Mouse (Mus musculus) neural tube, embryonic 12.5 days (tissue): ENCODE data around the gene Ufc1. TPM values are rescaled to one million over a fixed set of nuclear protein-coding genes. Genes with fewer than 3 reads are reported as not detected.
A peak's percentile ranks its signal among the peaks of the same experiment; 100 is the strongest.

Experiments used
- ATAC-seq: fragments of 200-750 bp; cut with Nextera tagmentation; 2 replicates; pipeline ENCODE4 v1.8.0; 2017; ENCODE audit warnings: low read depth, mild to moderate bottlenecking, moderate TSS enrichment, moderate library complexity; ENCODE audit not compliant: low FRiP score
- H3K27ac ChIP-seq: fragments of 300-500 bp; sonication (generic); 2 replicates; pipeline ENCODE4 v1.5.1; 2016
- H3K27me3 ChIP-seq: fragments of 300-500 bp; sonication (generic); replicated peaks from 2 replicates; pipeline ENCODE4 v1.6.1; 2016; ENCODE audit warnings: mild to moderate bottlenecking
- H3K36me3 ChIP-seq: fragments of 300-500 bp; sonication (generic); 2 replicates; pipeline ENCODE4 v1.6.1; 2016; ENCODE audit warnings: mild to moderate bottlenecking
- H3K4me1 ChIP-seq: fragments of 300-500 bp; sonication (generic); 2 replicates; pipeline ENCODE4 v1.6.1; 2016
- H3K4me2 ChIP-seq: fragments of 300-500 bp; sonication (generic); replicated peaks from 2 replicates; pipeline ENCODE4 v1.6.1; 2016; ENCODE audit warnings: mild to moderate bottlenecking
- H3K4me3 ChIP-seq: fragments of 300-500 bp; sonication (generic); 2 replicates; pipeline ENCODE4 v1.5.1; 2016
- H3K9ac ChIP-seq: fragments of 300-500 bp; sonication (generic); 2 replicates; pipeline ENCODE4 v1.6.1; 2016; ENCODE audit warnings: mild to moderate bottlenecking
- H3K9me3 ChIP-seq: fragments of 300-500 bp; sonication (generic); 2 replicates; pipeline ENCODE4 v1.6.1; 2016; ENCODE audit warnings: mild to moderate bottlenecking
- WGBS: fragments of 180-500 bp; shearing (Covaris S2); methylation state at CpG from one replicate; pipeline ENCODE4 v1.1.7; 2016; 5-methylcytosine and 5-hydroxymethylcytosine counted together
- polyA plus RNA-seq: library from polyadenylated mRNA; unstranded; fragments of >200 nt; fragmentation: Nextera tagmentation; extraction: Ambion mirVana; gene quantifications from 2 replicates; pipeline ENCODE4 v1.2.1, GENCODE M21; 2016

Ufc1 gene
- polyA plus RNA-seq, 1 experiment from 2014 or later = 105 TPM

DNA sequence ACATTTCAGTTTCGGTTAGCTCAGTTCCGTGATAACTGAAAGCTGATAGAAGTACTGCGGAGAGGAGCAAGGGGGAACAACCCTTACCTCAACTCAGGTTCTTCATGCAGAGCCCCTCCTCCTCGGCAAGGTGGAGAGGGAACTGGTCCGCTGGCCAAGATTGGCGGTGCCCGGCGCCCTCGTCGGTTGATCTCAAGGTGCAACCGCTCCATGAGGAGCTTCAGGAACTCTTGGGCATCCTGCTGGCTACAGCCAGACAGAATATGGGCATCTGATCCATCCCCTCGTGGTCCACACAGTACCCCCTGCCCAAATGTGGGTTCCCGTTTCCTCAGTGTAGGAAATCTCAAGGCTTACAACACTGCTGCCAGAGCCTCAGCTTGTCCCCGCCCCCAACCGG is 10.3 kb downstream of the Ufc1 start:
- WGBS = 92% methylated on average over 15 of the region's 15 CpGs
- Histone ChIP-seq H3K9me3 (no peaks in the 10 kb centered on the region), H3K27me3 (no peaks in the 10 kb centered on the region), H3K27ac (no peak overlapping the region), H3K36me3 (peaks cover 46% of the 10 kb centered on the region), H3K4me3 (no peak overlapping the region), H3K9ac (no peak overlapping the region), H3K4me1 (peaks cover 41% of the 10 kb centered on the region), H3K4me2 (no peak overlapping the region)
- no peak for ATAC-seq

DNA sequence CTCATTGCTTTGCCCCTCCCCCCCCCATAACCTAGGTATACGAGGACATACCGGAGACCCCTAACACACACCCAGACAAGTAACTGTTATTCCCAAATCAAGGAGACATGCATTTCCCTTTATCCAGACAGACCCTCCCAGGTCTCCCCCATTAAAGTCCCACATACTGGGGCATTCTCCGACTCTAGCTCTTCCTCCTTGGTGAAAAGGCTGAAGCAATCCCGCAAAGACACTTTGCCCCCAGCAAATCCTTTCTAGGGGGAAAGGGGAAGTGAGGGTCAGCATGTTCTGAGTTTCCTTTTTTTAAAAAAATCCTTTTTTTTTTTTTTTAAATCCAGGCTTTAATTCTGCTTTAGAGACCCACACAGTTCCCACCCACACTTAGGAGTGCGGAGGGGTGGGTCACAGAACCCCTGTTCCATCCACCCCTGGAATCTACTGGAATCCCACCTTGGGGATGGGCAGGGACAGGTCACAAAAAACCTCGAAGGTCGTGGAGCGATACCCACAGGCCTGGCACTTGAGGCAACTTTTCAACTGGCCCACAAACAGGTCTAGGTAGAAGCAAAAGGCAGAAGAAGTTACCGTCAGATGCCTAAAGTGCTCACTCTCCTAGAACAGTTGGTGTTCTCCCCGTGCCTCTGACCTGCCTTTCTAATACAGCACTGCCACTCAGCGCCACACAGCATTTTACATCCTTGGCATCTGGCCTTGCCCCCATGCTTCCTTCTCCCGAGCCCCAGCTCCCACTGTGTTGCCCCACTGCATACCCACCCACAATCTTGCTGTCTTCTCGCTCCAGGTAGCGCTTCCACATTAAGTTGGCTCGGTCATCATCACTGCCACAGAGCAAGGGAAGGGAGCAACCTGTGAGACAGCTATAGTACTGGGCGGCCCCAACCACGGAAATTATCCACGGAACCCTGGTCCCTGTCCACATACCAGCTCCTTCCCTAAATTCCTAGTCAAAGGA is 11.3 kb downstream of the Ufc1 start:
- no peak for ATAC-seq
- peaks cover 43% of the 10 kb centered on the region for H3K4me1 ChIP-seq
- H3K4me3 ChIP-seq = no peak overlapping the region
- H3K27ac ChIP-seq = no peak overlapping the region
- 91% methylated on average over 18 of the region's 18 CpGs for WGBS
- H3K4me2 ChIP-seq = no peak overlapping the region
- H3K9ac ChIP-seq = no peak overlapping the region
- H3K36me3 ChIP-seq = peaks cover 43% of the 10 kb centered on the region
- no peaks in the 10 kb centered on the region for H3K27me3 ChIP-seq
- no peaks in the 10 kb centered on the region for H3K9me3 ChIP-seq

DNA sequence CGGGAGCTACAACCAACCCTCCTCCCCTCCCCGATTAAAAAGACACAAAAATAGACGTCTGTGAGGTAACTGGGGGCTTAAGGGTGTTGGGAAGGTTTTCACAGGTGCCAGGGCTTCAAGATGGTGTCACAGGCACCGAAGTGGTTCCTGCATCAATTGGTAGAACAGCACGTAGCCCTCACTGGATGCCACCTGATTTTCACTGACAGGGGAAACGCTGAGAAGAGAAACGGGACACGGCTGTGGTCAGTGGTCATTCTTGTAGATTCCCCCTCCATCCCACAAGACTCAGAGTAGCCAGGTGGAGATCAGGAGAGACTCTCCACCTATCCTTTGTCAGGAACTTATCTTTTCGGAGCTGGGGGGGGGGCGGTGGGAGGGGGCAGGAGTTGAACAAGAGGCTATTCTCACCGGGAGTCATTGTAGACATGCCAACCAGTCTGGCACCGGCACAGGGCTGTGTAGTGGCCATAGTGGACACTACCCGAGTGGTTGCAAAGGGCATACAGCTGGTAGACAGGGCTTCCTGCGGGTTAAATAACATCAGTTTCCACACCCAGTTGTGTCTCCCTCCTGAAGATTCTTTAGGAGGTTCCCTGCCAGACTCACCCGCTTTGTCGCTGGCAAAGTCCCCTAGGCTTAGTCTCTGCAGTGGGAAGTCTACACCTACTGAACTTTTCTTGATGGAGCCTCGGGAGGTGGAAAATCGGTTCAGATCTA is 12.6 kb downstream of the Ufc1 start:
- H3K27ac ChIP-seq = no peak overlapping the region
- peaks cover 52% of the 10 kb centered on the region for H3K36me3 ChIP-seq
- peaks cover 38% of the 10 kb centered on the region for H3K4me1 ChIP-seq
- no peaks in the 10 kb centered on the region for H3K9me3 ChIP-seq
- no peaks in the 10 kb centered on the region for H3K27me3 ChIP-seq
- no peak for ATAC-seq
- no peak overlapping the region for H3K4me3 ChIP-seq
- peak overlapping the region; percentile 76; the same call in 1 of the 2 replicates for H3K4me2 ChIP-seq
- H3K9ac ChIP-seq = no peak overlapping the region
- 80% methylated on average over 18 of the region's 18 CpGs for WGBS

DNA sequence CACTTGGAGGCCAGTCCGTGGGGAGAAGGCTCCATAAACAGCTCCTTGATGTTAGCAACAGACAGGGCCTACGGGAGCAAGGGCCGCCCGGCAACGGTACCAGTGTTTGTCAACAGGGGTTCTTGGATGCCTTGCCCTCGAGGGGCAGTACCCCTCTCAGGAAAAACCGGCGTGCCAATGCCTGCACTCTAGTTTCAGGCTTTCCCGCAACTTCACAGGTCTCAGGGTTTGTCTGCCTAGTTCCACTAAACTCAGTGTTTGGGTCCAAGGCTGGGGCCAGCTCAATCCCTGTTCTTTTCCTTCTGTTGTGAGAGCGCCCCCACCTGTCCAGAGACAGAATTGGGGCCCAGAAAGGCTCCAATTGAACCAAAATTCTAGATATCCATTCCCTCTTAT is 13.3 kb downstream of the Ufc1 start:
- 1% methylated on average over 10 of the region's 10 CpGs for WGBS
- Histone ChIP-seq H3K36me3 (peaks cover 59% of the 10 kb centered on the region), H3K27me3 (no peaks in the 10 kb centered on the region)

DNA sequence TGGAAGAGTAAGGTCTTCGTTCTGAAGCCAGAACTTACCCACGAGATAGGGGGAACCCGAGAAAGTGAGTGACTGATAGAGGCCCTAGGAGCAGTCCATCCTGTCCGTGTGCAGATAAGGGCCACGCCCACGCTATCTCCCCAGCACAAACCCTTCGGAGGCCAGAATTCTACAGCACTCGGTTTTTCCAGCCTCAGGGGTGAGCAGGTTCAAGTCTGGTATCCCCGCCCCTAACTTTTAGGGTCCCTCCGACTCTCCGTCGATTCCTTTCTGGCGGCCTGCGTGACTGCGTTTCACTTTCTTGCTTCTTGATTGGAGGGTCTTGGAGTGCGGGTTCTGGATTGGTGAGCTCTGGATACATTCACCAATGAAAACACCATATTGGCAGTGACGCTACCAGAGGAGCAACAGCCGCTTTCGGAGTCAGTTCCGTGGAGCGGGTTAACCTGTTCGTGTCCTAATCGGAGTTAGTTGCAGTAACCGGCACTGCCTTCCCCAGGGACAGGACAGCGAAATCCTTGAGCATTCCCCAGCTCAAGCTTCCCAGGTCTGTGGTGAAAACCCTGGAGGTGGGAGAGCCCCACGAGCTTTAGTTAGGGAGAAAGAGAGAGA is 13.8 kb downstream of the Ufc1 start, which contains the start of gene Ppox:
Gene Ppox, minus strand, starts transcription at position 271 of the 612 bp plus-strand sequence.
- H3K4me3 ChIP-seq = peak within 1 kb of the TSS; percentile 52
- no peaks in the 10 kb centered on the region for H3K27me3 ChIP-seq
- peaks cover 27% of the 10 kb centered on the region for H3K4me1 ChIP-seq
- peak; percentile 98 for ATAC-seq
- peaks cover 59% of the 10 kb centered on the region for H3K36me3 ChIP-seq
- no peaks in the 10 kb centered on the region for H3K9me3 ChIP-seq
- peak within 1 kb of the TSS; percentile 76 for H3K4me2 ChIP-seq
- under 1% methylated on average over 26 of the region's 26 CpGs for WGBS
- H3K27ac ChIP-seq = peak within 1 kb of the TSS; percentile 59
- peak within 1 kb of the TSS; percentile 66 for H3K9ac ChIP-seq

More for the DNA sequence above, 13.3 kb downstream of the Ufc1 start:
- Histone ChIP-seq H3K9ac (peak overlapping the region; percentile 54), H3K4me1 (peaks cover 31% of the 10 kb centered on the region), H3K4me2 (peak overlapping the region; percentile 76), H3K4me3 (peak overlapping the region; percentile 41), H3K9me3 (no peaks in the 10 kb centered on the region), H3K27ac (peak overlapping the region; percentile 59)
- ATAC-seq = peak; percentile 52

DNA sequence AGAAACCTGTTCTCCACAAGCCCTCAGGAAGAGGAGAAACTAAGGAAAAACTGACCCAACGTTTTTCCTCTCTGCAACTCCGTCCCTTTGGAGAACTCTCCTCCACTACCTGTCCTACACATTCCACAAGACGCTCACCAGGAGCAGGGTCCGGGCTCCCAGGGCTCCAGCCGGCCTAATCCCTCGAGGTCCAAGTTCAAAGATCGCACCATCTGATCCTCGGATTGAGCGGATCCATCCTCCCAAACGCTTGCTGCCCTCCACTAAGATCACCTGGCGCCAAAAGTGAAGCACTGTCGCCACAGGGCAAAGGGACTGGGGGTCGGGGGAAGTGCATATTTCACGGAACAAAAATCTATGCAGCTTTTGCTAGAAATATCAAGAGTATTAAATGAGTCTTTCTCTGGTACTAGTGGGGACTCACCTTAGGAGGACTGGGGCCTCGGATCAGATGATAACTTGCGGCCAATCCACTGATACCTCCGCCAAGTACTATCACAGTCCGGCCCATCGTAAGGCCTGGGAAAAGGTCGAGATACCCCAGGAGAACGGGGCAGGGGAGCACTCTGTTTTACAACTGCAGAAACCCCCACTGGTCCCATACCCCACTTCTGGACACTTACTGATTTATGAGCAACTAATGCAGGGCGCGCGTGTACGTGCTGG is 14.4 kb downstream of the Ufc1 start:
- Histone ChIP-seq H3K27me3 (no peaks in the 10 kb centered on the region), H3K9me3 (no peaks in the 10 kb centered on the region), H3K4me2 (peak overlapping the region; percentile 76), H3K9ac (peak overlapping the region; percentile 66), H3K4me1 (peaks cover 27% of the 10 kb centered on the region), H3K36me3 (peaks cover 59% of the 10 kb centered on the region), H3K4me3 (peak overlapping the region; percentile 52), H3K27ac (no peak overlapping the region; the same call in 1 of the 2 replicates)
- ATAC-seq = no peak; the same call in 1 of the 2 replicates
- WGBS = 1% methylated on average over 25 of the region's 25 CpGs

DNA sequence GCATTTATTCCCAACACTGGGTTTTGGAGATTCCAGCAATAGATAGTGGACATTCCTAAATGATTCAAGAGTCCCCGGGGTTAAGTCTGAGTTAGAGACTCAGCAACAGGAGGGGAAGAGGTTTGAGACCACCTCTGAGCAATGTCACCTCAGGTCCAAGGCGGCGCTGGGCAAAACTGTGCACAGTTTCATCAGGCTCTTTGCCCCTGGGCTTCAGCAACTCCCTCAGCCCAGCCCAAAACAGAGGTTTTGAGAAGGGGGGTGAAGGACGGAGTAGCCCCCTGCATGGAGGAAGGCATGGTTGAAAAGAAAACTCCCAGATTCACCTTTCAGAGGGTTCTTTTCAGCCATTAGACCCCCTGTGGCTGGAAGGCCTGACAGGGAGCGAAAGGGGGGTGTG is 15.1 kb downstream of the Ufc1 start:
- no peak for ATAC-seq
- Histone ChIP-seq H3K4me1 (peaks cover 27% of the 10 kb centered on the region), H3K36me3 (peaks cover 59% of the 10 kb centered on the region), H3K27ac (no peak overlapping the region), H3K4me2 (peak overlapping the region; percentile 76), H3K9ac (peak overlapping the region; percentile 66), H3K27me3 (no peaks in the 10 kb centered on the region), H3K9me3 (no peaks in the 10 kb centered on the region), H3K4me3 (peak overlapping the region; percentile 52)
- WGBS = 59% methylated on average over 5 of the region's 5 CpGs

DNA sequence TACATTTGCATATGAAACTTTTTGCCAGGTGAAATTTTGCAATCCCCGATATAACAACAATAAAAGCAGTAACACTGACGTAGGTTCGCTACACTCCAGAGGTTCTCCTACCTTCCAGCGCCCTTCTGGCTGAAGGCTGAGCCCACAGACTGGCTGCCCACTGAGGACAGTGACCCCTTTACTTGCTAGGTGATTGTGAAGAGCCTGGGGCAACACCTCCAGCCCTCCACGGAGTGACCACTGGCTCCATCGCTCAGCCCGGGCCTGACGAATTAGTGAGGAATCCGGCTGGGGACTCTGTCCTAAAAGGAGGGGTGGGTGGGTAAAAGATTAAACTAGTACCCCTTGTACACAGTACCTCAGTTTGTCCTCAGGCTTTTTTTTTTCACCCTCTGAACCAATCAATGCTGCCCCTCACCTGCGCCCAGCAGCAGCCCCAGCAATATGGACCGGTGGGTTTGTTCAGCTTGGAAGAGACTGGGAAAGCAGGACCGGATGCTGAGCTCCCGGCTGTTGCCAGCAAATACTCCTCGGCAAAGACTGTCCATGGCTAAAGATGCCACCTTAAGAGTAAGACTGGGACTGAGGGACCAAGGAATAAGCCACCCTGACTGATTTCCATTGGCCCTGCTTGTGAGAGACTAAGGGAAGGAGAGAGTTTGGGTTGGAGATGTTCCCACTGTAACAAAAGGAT is 15.7 kb downstream of the Ufc1 start:
- 88% methylated on average over 14 of the region's 14 CpGs for WGBS
- Histone ChIP-seq H3K27me3 (no peaks in the 10 kb centered on the region), H3K27ac (no peak overlapping the region), H3K36me3 (peaks cover 60% of the 10 kb centered on the region), H3K4me3 (no peak overlapping the region), H3K9me3 (no peaks in the 10 kb centered on the region), H3K4me1 (peaks cover 27% of the 10 kb centered on the region), H3K4me2 (peak overlapping the region; percentile 76), H3K9ac (no peak overlapping the region)
- no peak for ATAC-seq

DNA sequence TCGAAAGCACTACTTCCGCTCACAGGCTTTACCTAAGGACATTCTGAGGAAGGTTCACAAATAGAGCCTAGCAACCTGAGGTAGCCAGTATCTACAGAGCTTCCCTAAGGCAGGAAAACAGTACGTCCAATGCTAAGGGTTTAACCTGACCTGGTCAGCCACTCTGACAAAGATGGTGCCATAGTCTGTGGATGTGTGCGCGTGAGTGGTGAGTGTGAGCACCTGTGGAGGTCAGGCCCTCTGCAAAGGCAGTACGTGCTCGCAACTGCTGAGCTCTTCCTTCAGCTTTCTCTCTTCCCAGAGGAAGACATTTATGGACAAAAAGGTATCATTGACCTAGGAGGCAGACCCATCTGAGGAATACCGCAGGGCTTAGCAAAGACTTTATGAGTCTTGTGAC is 16.4 kb downstream of the Ufc1 start:
- no peaks in the 10 kb centered on the region for H3K27me3 ChIP-seq
- no peak overlapping the region for H3K27ac ChIP-seq
- H3K36me3 ChIP-seq = peaks cover 60% of the 10 kb centered on the region
- H3K9me3 ChIP-seq = no peaks in the 10 kb centered on the region
- no peak overlapping the region for H3K4me2 ChIP-seq
- no peak overlapping the region for H3K9ac ChIP-seq
- H3K4me3 ChIP-seq = no peak overlapping the region
- H3K4me1 ChIP-seq = peaks cover 27% of the 10 kb centered on the region
- no peak for ATAC-seq
- 91% methylated on average over 8 of the region's 8 CpGs for whole genome bisulfite sequencing

DNA sequence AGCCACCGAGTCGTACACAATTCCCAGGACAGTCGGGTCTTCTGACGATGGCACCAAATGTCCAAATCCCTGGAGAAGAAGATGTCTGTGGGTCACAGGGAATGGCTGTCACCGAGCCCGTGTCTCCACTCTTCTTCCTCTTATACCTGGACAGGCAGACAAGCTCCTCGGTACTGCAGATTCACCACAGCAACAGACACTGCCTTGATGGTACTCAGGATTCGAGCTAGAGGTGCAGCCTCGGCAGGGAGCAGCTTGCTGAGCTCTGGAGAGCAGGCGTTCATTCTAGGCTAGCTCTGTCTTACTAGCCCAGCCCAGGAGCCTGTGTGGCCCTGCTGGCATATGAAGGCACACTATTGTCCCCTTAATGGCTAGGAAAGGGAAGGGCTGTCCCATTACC is 17.1 kb downstream of the Ufc1 start:
- ATAC-seq = no peak
- Histone ChIP-seq H3K4me2 (no peak overlapping the region), H3K4me3 (no peak overlapping the region), H3K9ac (no peak overlapping the region), H3K36me3 (peaks cover 63% of the 10 kb centered on the region), H3K9me3 (no peaks in the 10 kb centered on the region), H3K27ac (no peak overlapping the region), H3K4me1 (peaks cover 27% of the 10 kb centered on the region), H3K27me3 (no peaks in the 10 kb centered on the region)
- WGBS = 88% methylated on average over 10 of the region's 10 CpGs

DNA sequence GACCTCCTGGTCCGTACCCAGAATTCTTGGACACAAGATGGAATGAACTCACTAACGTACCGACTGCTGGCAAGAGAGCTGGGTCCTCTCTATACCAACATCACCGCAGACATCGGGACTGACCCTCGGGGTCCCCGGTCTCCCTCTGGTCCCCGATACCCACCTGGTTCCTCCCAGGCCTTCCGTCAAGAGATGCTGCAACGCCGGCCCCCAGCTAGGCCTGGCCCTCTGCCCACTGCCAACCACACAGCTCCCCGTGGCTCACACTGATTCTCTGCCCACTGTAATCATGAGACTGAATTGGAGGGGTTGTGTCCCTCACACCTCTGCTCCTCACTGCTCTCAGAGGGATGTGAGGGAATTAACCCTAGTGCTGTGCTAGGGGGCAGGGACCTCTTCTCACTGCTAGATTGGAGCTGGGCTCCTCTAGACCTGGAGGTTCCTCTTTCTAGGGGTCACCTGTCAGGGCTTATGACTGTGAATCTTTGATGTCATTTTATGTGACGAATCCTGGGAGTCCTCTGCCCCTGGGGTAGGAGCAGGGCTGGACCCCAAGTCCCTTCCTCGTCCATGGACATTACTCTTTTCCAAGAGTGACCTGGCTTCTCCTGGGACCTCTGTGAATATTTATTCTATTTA is 18.6 kb downstream of the Ufc1 start:
- H3K36me3 ChIP-seq = peaks cover 67% of the 10 kb centered on the region
- no peaks in the 10 kb centered on the region for H3K27me3 ChIP-seq
- H3K4me1 ChIP-seq = peaks cover 22% of the 10 kb centered on the region
- H3K27ac ChIP-seq = no peak overlapping the region
- H3K9me3 ChIP-seq = no peaks in the 10 kb centered on the region
- 94% methylated on average over 14 of the region's 14 CpGs for WGBS
- no peak for ATAC-seq
- no peak overlapping the region for H3K4me3 ChIP-seq
- no peak overlapping the region for H3K4me2 ChIP-seq
- no peak overlapping the region for H3K9ac ChIP-seq
